Mouse (Mus musculus) C2C12 (cell line): ENCODE data around the gene 2610318N02Rik. TPM values are rescaled to one million over a fixed set of nuclear protein-coding genes. Genes with fewer than 3 reads are reported as not detected.

Experiments used
- H3K27me3 ChIP-seq: one replicate; pipeline ENCODE4 v1.6.1; 2011; ENCODE audit not compliant: control insufficient read depth, insufficient read depth, insufficient read length
- H3K36me3 ChIP-seq: one replicate; pipeline ENCODE4 v1.6.1; 2011; ENCODE audit not compliant: control insufficient read depth, insufficient read depth
- H3K4me3 ChIP-seq: one replicate; pipeline ENCODE4 v1.5.1; 2011; ENCODE audit warnings: mild to moderate bottlenecking, control low read depth; ENCODE audit not compliant: poor library complexity, insufficient read depth, severe bottlenecking
- H3K79me2 ChIP-seq: one replicate; pipeline ENCODE4 v1.6.1; 2011; ENCODE audit not compliant: control insufficient read depth, insufficient read depth
- H3K79me3 ChIP-seq: one replicate; pipeline ENCODE4 v1.6.1; 2011; ENCODE audit warnings: low read depth, control low read depth
- H3ac ChIP-seq: one replicate; pipeline ENCODE3; 2011; ENCODE audit warnings: low read depth; ENCODE audit not compliant: control insufficient read depth, insufficient read length
- CEBPB ChIP-seq: IDR thresholded peaks from one replicate; pipeline ENCODE4 v1.6.1; 2011; ENCODE audit warnings: low read depth, mild to moderate bottlenecking, control low read depth, moderate library complexity
- CTCF ChIP-seq: IDR thresholded peaks from one replicate; pipeline ENCODE4 v1.5.1; 2011; ENCODE audit not compliant: control insufficient read depth, insufficient read depth, insufficient read length
- FOSL1 ChIP-seq: IDR thresholded peaks from one replicate; pipeline ENCODE4 v1.8.0; 2011; ENCODE audit warnings: mild to moderate bottlenecking, low read length; ENCODE audit not compliant: poor library complexity, insufficient read depth, severe bottlenecking
- MAX ChIP-seq: IDR thresholded peaks from one replicate; pipeline ENCODE4 v1.6.1; 2011; ENCODE audit warnings: mild to moderate bottlenecking, control low read depth
- MYOD1 ChIP-seq: IDR thresholded peaks from one replicate; pipeline ENCODE4 v1.6.1; 2011; ENCODE audit warnings: low read depth; ENCODE audit not compliant: control insufficient read depth, insufficient read length
- MYOG ChIP-seq: IDR thresholded peaks from one replicate; pipeline ENCODE4 v1.6.1; 2011; ENCODE audit not compliant: control insufficient read depth, insufficient read length; ENCODE audit errors: extremely low read depth
- USF1 ChIP-seq: IDR thresholded peaks from one replicate; pipeline ENCODE4 v1.6.1; 2011; ENCODE audit warnings: low read depth, mild to moderate bottlenecking, control low read depth, moderate library complexity
- polyA plus RNA-seq: library from polyadenylated mRNA; unstranded; fragments of >200 nt; fragmentation: generic; extraction: Trizol; gene quantifications from one replicate; pipeline ENCODE4 v1.2.1, GENCODE M21; 2012; ENCODE audit warnings: missing spikeins

2610318N02Rik gene
- polyA plus RNA-seq, 1 experiment, result 25.4 TPM

GRCm38 (mm10) chr16:17088346-17088745 is 36.6 kb downstream of the 2610318N02Rik start:
- Histone ChIP-seq H3K36me3 (peaks cover 64% of the 10 kb centered on the region), H3K27me3 (no peaks in the 10 kb centered on the region), H3K79me2 (no peaks in the 10 kb centered on the region), H3ac (no peak overlapping the region), H3K4me3 (no peak overlapping the region), H3K79me3 (no peaks in the 10 kb centered on the region)
- no peak for TF ChIP-seq MYOG
- TF ChIP-seq MAX, result no peak
- no peak for TF ChIP-seq FOSL1
- TF ChIP-seq USF1, result no peak
- TF ChIP-seq CEBPB, result no peak
- TF ChIP-seq MYOD1, result no peak
- TF ChIP-seq CTCF, result no peak

GRCm38 (mm10) chr16:17086669-17087193 is 38.2 kb downstream of the 2610318N02Rik start:
- H3K36me3 ChIP-seq, result peaks cover 51% of the 10 kb centered on the region
- H3K4me3 ChIP-seq, result no peak overlapping the region
- TF ChIP-seq CTCF (no peak), USF1 (no peak), MYOD1 (no peak), CEBPB (no peak), MAX (no peak), MYOG (no peak), FOSL1 (no peak)

GRCm38 (mm10) chr16:17086241-17086640 is 38.7 kb downstream of the 2610318N02Rik start:
- Histone ChIP-seq H3ac (no peak overlapping the region), H3K36me3 (peaks cover 48% of the 10 kb centered on the region), H3K4me3 (no peak overlapping the region), H3K79me3 (no peaks in the 10 kb centered on the region), H3K27me3 (no peaks in the 10 kb centered on the region), H3K79me2 (no peaks in the 10 kb centered on the region)
- TF ChIP-seq USF1, result no peak
- no peak for TF ChIP-seq CEBPB
- TF ChIP-seq MYOD1, result no peak
- no peak for TF ChIP-seq MYOG
- no peak for TF ChIP-seq MAX
- no peak for TF ChIP-seq CTCF
- TF ChIP-seq FOSL1, result no peak

More at GRCm38 (mm10) chr16:17086669-17087193, 38.2 kb downstream of the 2610318N02Rik start:
- Histone ChIP-seq H3K79me3 (no peaks in the 10 kb centered on the region), H3K79me2 (no peaks in the 10 kb centered on the region), H3ac (no peak overlapping the region), H3K27me3 (no peaks in the 10 kb centered on the region)

- TF ChIP-seq FOSL1 (no peak), CEBPB (no peak), MAX (no peak), MYOG (no peak), MYOD1 (no peak), USF1 (no peak), CTCF (no peak)
- H3ac ChIP-seq, result no peak overlapping the region
- peaks cover 42% of the 10 kb centered on the region for H3K36me3 ChIP-seq
- no peaks in the 10 kb centered on the region for H3K79me2 ChIP-seq
- no peaks in the 10 kb centered on the region for H3K27me3 ChIP-seq
- H3K79me3 ChIP-seq, result no peaks in the 10 kb centered on the region
- H3K4me3 ChIP-seq, result no peak overlapping the region
These were observed 39.3 kb downstream of the 2610318N02Rik start for GRCm38 (mm10) chr16:17085636-17086035.

GRCm38 (mm10) chr16:17082121-17082792 is 42.7 kb downstream of the 2610318N02Rik start:
- Histone ChIP-seq H3K4me3 (no peak overlapping the region), H3ac (no peak overlapping the region), H3K79me3 (no peaks in the 10 kb centered on the region), H3K79me2 (no peaks in the 10 kb centered on the region), H3K36me3 (peaks cover 8% of the 10 kb centered on the region), H3K27me3 (no peaks in the 10 kb centered on the region)
- TF ChIP-seq CTCF (no peak), FOSL1 (no peak), CEBPB (no peak), MAX (no peak), USF1 (no peak), MYOG (no peak), MYOD1 (no peak)
